Mouse (Mus musculus) embryonic stem cell, embryonic (primary cell): ENCODE results near the gene Tmem251.

Experiments used
- CTCF ChIA-PET, 4 experiments: fragments of 300-600 bp in 2 of 4; fragments of 350-600 bp in 2 of 4; sonication (Branson Sonifier 250); formaldehyde crosslinking; loops; one replicate each; lab custom pipeline; 2022; ENCODE audit warnings: inconsistent platforms in 2 of 4; lab: Charles Lee
- POLR2A ChIA-PET, 4 experiments: fragments of 300-600 bp in 2 of 4; fragments of 350-600 bp in 2 of 4; sonication (Branson Sonifier 250); formaldehyde crosslinking; loops; one replicate each; lab custom pipeline; 2022; ENCODE audit warnings: antibody characterized with exemption in 4 of 4, inconsistent platforms in 1 of 4; lab: Charles Lee

Gene Tmem251

DNA sequence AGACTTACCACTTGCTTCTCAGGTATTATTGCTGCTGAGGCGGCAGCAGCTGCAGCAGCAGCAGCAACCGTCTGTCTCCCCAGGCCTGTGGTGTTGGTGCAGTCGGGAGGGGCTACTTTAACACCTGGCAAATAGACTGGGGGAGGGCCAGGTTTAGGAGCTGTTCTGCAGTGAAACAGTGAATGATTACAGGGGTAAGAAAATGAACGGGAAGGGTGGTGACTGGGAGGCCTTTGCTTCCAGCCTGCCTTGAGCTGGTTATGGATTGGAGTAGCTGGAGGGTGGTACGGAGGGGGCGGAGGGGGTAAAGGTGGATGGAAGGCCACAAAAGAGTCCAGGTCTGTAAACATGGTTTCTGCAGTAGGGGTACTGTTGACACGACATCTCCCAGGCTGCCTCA, 44.4 kb downstream of the Tmem251 start:
- ChIA-PET POLR2A (interaction anchor here in 3 of 4 experiments (0.6 to 1.3 kb wide), 3 partner anchors 8 to 27 kb away, joined by 3 to 5 read pairs (median 3); no protein-coding TSS in a partner anchor), CTCF (interaction anchor here in 3 of 4 experiments (0.5 to 0.6 kb wide), 3 partner anchors 40 to 518 kb away, joined by 3 to 5 read pairs (median 4); no protein-coding TSS in a partner anchor)
